Mouse (Mus musculus): ENCODE measurements at regions not wholly inside any gene's neighbourhood (a gene's known extent, or its start where the extent isn't known, plus 50 kb on each side); places are given as distances from the start of the nearest gene placed in this dataset.
A peak's percentile ranks its signal among the peaks of the same experiment; 100 is the strongest.

GRCm38 (mm10) chr9:62220451-62220850, 61.6 kb downstream of the Spesp1 start:
- no peak for DNase-seq (ENCODE audit: extremely low spot score, low spot score)

GRCm38 (mm10) chr9:62215151-62215859, 66.7 kb downstream of the Spesp1 start:
- DNase-seq (ENCODE audit: extremely low spot score, low spot score): no peak

GRCm38 (mm10) chr9:62214546-62214945, 67.5 kb downstream of the Spesp1 start:
- no peak for DNase-seq (ENCODE audit: extremely low spot score, low spot score)

- no peak for DNase-seq (ENCODE audit: extremely low spot score, low spot score)
These were observed 69.4 kb downstream of the Spesp1 start for GRCm38 (mm10) chr9:62212615-62213014.

- DNase-seq (ENCODE audit: extremely low spot score, low spot score): no peak
These were observed 71.2 kb downstream of the Spesp1 start for GRCm38 (mm10) chr9:62210815-62211214.

GRCm38 (mm10) chr9:62208436-62208835, 73.6 kb downstream of the Spesp1 start:
- no peak for DNase-seq (ENCODE audit: extremely low spot score, low spot score)

- no peak for DNase-seq (ENCODE audit: extremely low spot score, low spot score)
These were observed 76.7 kb downstream of the Spesp1 start for GRCm38 (mm10) chr9:62205264-62205663.

GRCm38 (mm10) chr9:62203556-62203955, 78.5 kb downstream of the Spesp1 start:
- no peak for DNase-seq (ENCODE audit: extremely low spot score, low spot score)

- no peak for DNase-seq (ENCODE audit: extremely low spot score, low spot score)
These were observed 79.7 kb downstream of the Spesp1 start for GRCm38 (mm10) chr9:62202331-62202730.

GRCm38 (mm10) chr9:62197486-62197885, 75.0 kb upstream of the Glce start:
- no peak for DNase-seq (ENCODE audit: extremely low spot score, low spot score)

GRCm38 (mm10) chr9:62192424-62192892, 70.0 kb upstream of the Glce start:
- DNase-seq (ENCODE audit: extremely low spot score, low spot score): no peak

- no peak for DNase-seq (ENCODE audit: extremely low spot score, low spot score)
These were observed 68.0 kb upstream of the Glce start for GRCm38 (mm10) chr9:62190474-62190873.

GRCm38 (mm10) chr9:62188835-62189234, 66.4 kb upstream of the Glce start:
- no peak for DNase-seq (ENCODE audit: extremely low spot score, low spot score)

- no peak for DNase-seq (ENCODE audit: extremely low spot score, low spot score)
These were observed 65.9 kb upstream of the Glce start for GRCm38 (mm10) chr9:62188379-62188778.

GRCm38 (mm10) chr9:62186886-62187285, 64.4 kb upstream of the Glce start:
- no peak for DNase-seq (ENCODE audit: extremely low spot score, low spot score)

GRCm38 (mm10) chr9:62185516-62186280, 63.2 kb upstream of the Glce start:
- DNase-seq (ENCODE audit: extremely low spot score, low spot score): no peak

- no peak for DNase-seq (ENCODE audit: extremely low spot score, low spot score)
These were observed 58.9 kb upstream of the Glce start for GRCm38 (mm10) chr9:62181182-62181830.

- DNase-seq (ENCODE audit: extremely low spot score, low spot score): peak; percentile 38
These were observed 58.2 kb upstream of the Glce start for GRCm38 (mm10) chr9:62180456-62181181.

- DNase-seq (ENCODE audit: extremely low spot score, low spot score): no peak
These were observed 52.2 kb upstream of the Glce start for GRCm38 (mm10) chr9:62174651-62175050.
